Mouse (Mus musculus) heart, postnatal 0 days (tissue): ENCODE measurements around the gene Irf3. TPM values are rescaled to one million over a fixed set of nuclear protein-coding genes. Genes with fewer than 3 reads are reported as not detected.

Source experiments
- ATAC-seq: fragments of 200-750 bp; cut with Nextera tagmentation; 2 replicates; pipeline ENCODE4 v1.8.0; 2017; ENCODE audit warnings: low read depth, moderate number of reproducible peaks, moderate library complexity; ENCODE audit not compliant: insufficient read depth
- DNase-seq: peaks from one replicate; pipeline ENCODE4 v3.0.0-alpha.2; 2016; ENCODE audit warnings: low spot score
- H3K27ac ChIP-seq: fragments of 300-500 bp; sonication (generic); 2 replicates; pipeline ENCODE4 v1.5.1; 2014; ENCODE audit warnings: low read depth, mild to moderate bottlenecking
- H3K27me3 ChIP-seq: fragments of 300-500 bp; sonication (generic); 2 replicates; pipeline ENCODE4 v1.6.1; 2014; ENCODE audit warnings: low read length, mixed read lengths; ENCODE audit not compliant: control insufficient read depth, insufficient read depth
- H3K36me3 ChIP-seq: fragments of 300-500 bp; sonication (generic); replicated peaks from 2 replicates; pipeline ENCODE4 v1.6.1; 2014; ENCODE audit warnings: low read length, mixed read lengths; ENCODE audit not compliant: control insufficient read depth, insufficient read depth
- H3K4me1 ChIP-seq: fragments of 300-500 bp; sonication (generic); 2 replicates; pipeline ENCODE4 v1.6.1; 2014; ENCODE audit warnings: antibody characterized with exemption; ENCODE audit not compliant: control insufficient read depth, insufficient read depth
- H3K4me2 ChIP-seq: fragments of 300-500 bp; sonication (generic); 2 replicates; pipeline ENCODE4 v1.6.1; 2014; ENCODE audit warnings: low read depth, mild to moderate bottlenecking, low read length, moderate library complexity
- H3K4me3 ChIP-seq: fragments of 300-500 bp; sonication (generic); 2 replicates; pipeline ENCODE4 v1.5.1; 2014; ENCODE audit warnings: low read depth, low read length
- H3K9ac ChIP-seq: fragments of 300-500 bp; sonication (generic); replicated peaks from 2 replicates; pipeline ENCODE4 v1.6.1; 2014; ENCODE audit warnings: low read depth, low read length, mixed read lengths
- H3K9me3 ChIP-seq: fragments of 300-500 bp; sonication (generic); replicated peaks from 2 replicates; pipeline ENCODE4 v1.6.1; 2016; ENCODE audit warnings: low read length; ENCODE audit not compliant: control insufficient read depth
- CTCF ChIP-seq: IDR thresholded peaks from 2 replicates; pipeline ENCODE4 v1.5.1; 2016; ENCODE audit warnings: antibody characterized with exemption, control low read depth, low read depth
- EP300 ChIP-seq: IDR thresholded peaks from 2 replicates; pipeline ENCODE4 v1.6.1; 2016; ENCODE audit warnings: antibody characterized with exemption, low read depth
- WGBS: fragments of 180-500 bp; shearing (Covaris S2); extraction: QIAGEN DNeasy Blood & Tissue Kit; methylation state at CpG from one replicate; pipeline ENCODE4 v1.1.7; 2014; 5-methylcytosine and 5-hydroxymethylcytosine counted together
- polyA plus RNA-seq: library from polyadenylated mRNA; unstranded; fragments of >200 nt; fragmentation: Nextera tagmentation; extraction: Ambion mirVana; gene quantifications from 2 replicates; pipeline ENCODE4 v1.2.1, GENCODE M21; 2015
- total RNA-seq: library from RNA; depleted of rRNA; stranded (reverse); fragments of >200 nt; gene quantifications from 2 replicates; pipeline ENCODE4 v1.2.3, GENCODE M21; 2014; ENCODE audit warnings: low replicate concordance

Irf3 gene
- total and polyA plus RNA-seq, 2 experiments from 2014 or later = 44.8 to 61.1 TPM

DNA sequence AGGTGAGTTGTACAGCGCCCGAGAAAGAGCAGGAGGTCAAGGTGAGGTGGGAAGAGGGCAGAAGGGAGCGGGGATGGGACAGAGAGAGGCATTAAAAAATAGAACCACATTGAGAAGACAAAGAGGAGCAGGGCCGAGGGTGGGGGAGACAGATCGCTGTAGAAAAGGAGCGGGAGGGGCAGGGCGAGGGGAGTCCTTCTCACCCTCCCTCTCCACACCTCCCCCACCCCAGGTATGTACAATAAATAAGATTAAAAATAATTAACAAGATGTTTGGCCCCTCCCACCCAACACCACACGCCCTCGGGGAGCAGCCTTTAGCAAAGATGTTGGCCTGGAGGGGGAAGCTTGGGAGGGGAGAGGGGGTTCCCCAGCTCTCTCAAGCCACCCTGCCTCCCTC, 30.3 kb downstream of the Irf3 start:
- H3K9ac ChIP-seq = no peak overlapping the region
- 0 out of 2 replicates have a peak, but pooled peaks cover 7% of the 10 kb centered on the region for H3K4me1 ChIP-seq
- no peak overlapping the region for H3K4me2 ChIP-seq
- peaks cover 59% of the 10 kb centered on the region for H3K36me3 ChIP-seq
- DNase-seq (no peak), ATAC-seq (no peak)
- H3K27ac ChIP-seq = no peak overlapping the region
- WGBS = 92% methylated on average over 9 of the region's 9 CpGs
- TF ChIP-seq EP300 = no peak
- no peak for TF ChIP-seq CTCF
- no peak overlapping the region for H3K4me3 ChIP-seq
- no peaks in the 10 kb centered on the region for H3K9me3 ChIP-seq
- no peaks in the 10 kb centered on the region for H3K27me3 ChIP-seq

DNA sequence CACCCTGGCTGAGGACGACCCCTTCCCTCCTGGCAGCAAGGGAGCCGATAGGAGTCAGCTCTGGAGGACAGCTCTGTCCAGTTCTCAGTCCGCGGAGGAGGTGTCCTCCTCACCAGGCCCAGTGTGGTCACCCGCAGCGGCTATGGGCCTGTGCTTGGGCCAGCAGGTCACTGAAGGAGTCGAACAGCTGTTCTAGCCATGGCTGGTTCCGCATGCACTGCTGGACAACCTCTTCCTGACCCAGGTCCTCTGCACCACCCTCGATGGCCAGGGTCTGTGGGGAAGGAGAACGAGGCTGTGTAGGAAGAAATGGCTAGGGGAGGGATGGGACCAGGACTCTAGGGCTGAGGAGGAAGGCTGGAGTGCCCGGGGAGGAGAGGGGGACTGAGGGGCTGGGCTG, 30.9 kb downstream of the Irf3 start:
- no peak for DNase-seq
- TF ChIP-seq CTCF (no peak), EP300 (no peak)
- Histone ChIP-seq H3K9ac (no peak overlapping the region), H3K4me1 (0 out of 2 replicates have a peak, but pooled peaks cover 7% of the 10 kb centered on the region), H3K27me3 (no peaks in the 10 kb centered on the region), H3K4me2 (no peak overlapping the region), H3K9me3 (no peaks in the 10 kb centered on the region), H3K27ac (no peak overlapping the region), H3K4me3 (no peak overlapping the region), H3K36me3 (peaks cover 64% of the 10 kb centered on the region)
- WGBS = 89% methylated on average over 11 of the region's 11 CpGs
- ATAC-seq = no peak

DNA sequence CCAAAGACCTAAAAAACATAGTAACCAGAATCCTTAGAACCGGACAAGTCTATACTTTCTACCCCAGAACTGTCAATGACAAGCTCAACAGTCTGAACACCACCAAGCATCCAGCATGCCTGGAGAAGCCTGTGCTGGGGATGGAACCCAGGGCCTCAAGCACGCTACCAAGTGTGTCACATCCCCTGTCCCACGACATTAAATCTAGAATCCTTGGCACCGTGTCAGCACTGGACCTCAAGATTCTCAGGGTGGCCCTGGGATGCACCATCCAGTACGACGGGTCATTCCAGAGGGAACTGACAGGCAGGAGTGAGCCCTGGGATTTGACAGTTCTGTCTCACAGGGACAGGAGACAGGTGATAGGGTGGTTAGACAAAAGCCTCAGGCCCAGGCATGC, 32.5 kb downstream of the Irf3 start:
- TF ChIP-seq EP300 = no peak
- TF ChIP-seq CTCF = no peak
- Histone ChIP-seq H3K27ac (no peak overlapping the region), H3K9ac (no peak overlapping the region), H3K36me3 (peaks cover 81% of the 10 kb centered on the region), H3K9me3 (no peaks in the 10 kb centered on the region), H3K4me2 (no peak overlapping the region), H3K27me3 (no peaks in the 10 kb centered on the region), H3K4me1 (0 out of 2 replicates have a peak, but pooled peaks cover 7% of the 10 kb centered on the region), H3K4me3 (no peak overlapping the region)
- DNase-seq (no peak), ATAC-seq (no peak)
- WGBS = 85% methylated on average over 6 of the region's 6 CpGs

DNA sequence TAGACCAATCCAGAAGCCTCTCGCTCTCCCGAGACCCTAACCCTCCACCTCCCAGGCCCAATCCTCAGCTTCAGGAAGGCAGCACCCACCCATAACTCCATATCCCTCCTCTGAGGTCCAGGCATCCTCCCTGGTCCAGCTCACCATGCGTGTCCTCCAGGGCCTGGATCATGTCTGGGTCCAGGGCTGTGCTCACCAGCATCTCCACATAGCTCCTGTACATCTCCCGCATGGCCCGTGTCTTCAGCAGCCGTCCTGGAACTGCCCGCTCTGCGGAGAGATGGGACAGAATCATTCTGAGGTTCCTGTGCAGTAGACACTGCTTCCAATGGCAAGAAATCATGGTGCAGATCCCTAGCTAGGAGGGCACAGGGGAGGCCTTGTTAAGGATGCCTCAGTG, 33.4 kb downstream of the Irf3 start:
- DNase-seq (no peak), ATAC-seq (no peak)
- no peak overlapping the region for H3K4me3 ChIP-seq
- TF ChIP-seq EP300 (no peak), CTCF (no peak)
- 0 out of 2 replicates have a peak, but pooled peaks cover 2% of the 10 kb centered on the region for H3K4me1 ChIP-seq
- H3K9me3 ChIP-seq = no peaks in the 10 kb centered on the region
- no peak overlapping the region for H3K27ac ChIP-seq
- no peak overlapping the region for H3K9ac ChIP-seq
- H3K27me3 ChIP-seq = no peaks in the 10 kb centered on the region
- H3K4me2 ChIP-seq = no peak overlapping the region
- peaks cover 90% of the 10 kb centered on the region for H3K36me3 ChIP-seq
- 97% methylated on average over 8 of the region's 8 CpGs for WGBS

DNA sequence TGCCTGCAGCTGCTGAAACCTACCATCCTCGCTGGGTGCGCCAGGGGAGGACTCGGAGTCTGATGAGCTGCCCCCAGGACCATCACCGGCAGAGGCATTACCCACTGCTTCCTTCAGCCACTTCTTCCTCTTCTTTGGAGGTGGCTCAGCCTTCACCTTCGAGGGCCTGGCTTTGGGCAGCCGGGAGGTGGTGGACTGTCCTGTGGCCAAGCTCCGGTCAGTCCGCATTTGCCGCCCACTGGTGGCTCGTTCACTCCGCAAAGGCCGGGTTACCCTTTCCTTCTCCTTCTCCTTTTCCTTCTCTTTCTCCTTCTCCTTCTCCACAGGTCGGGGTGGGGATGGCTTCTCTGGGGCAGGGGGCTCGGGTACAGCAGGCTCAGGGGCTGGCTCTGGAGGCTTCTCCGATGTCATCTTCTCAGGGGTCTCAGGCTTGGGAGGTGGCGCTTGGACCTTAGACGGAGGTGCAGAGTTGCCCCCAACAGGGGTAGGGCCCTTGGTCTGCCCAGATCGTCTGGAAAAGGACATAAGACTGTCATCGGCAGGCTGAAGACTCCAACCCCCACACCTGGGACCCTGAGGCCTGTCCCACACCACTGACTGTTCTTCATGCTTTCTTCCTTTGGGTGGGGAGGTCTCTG, 36.4 kb downstream of the Irf3 start:
- Histone ChIP-seq H3K27ac (no peak overlapping the region), H3K36me3 (peaks cover 95% of the 10 kb centered on the region), H3K4me1 (no peaks in the 10 kb centered on the region), H3K9me3 (no peaks in the 10 kb centered on the region), H3K27me3 (no peaks in the 10 kb centered on the region), H3K4me3 (no peak overlapping the region), H3K4me2 (no peak overlapping the region), H3K9ac (no peak overlapping the region)
- ATAC-seq = no peak
- no peak for DNase-seq
- WGBS = 92% methylated on average over 19 of the region's 19 CpGs
- no peak for TF ChIP-seq CTCF
- TF ChIP-seq EP300 = no peak

DNA sequence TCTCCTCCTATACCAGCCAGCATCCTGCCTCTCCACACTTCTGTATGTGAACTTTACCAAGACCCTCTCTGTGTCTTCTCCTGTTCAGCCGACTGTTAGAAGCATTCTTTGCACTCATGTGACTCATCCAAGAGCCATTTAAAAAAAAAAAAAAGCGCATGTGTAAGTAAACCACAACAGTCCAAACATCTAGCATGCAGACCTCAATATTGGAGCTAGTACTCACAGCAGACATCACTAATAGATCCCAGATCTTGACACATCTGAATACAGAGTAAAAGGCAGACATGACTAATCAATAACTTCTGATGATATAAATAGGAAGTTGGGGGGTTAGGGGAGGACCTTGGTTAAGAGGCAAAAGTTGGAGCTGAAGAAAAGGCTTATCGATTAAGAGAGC, 38.2 kb downstream of the Irf3 start:
- Histone ChIP-seq H3K36me3 (peaks cover 97% of the 10 kb centered on the region), H3K27ac (no peak overlapping the region), H3K4me3 (no peak overlapping the region), H3K9ac (no peak overlapping the region), H3K4me1 (no peaks in the 10 kb centered on the region), H3K4me2 (no peak overlapping the region), H3K9me3 (no peaks in the 10 kb centered on the region), H3K27me3 (no peaks in the 10 kb centered on the region)
- ATAC-seq = no peak
- TF ChIP-seq CTCF (no peak), EP300 (no peak)
- no peak for DNase-seq
- 78% methylated on average over 3 of the region's 3 CpGs for WGBS
